Mouse (Mus musculus) small intestine, adult 2 months (tissue): ENCODE data around the gene Prune1.

Source experiments
- CTCF ChIP-seq: fragments of 200-500 bp; IDR thresholded peaks from 2 replicates; pipeline ENCODE4 v1.5.1; 2012; ENCODE audit warnings: low read depth, mild to moderate bottlenecking, control low read depth, inconsistent platforms, low read length, moderate library complexity, mixed read lengths; ENCODE audit not compliant: insufficient replicate concordance, insufficient read length; ENCODE audit errors: extremely low read depth
- POLR2A ChIP-seq: fragments of 200-500 bp; IDR thresholded peaks from 2 replicates; pipeline ENCODE4 v1.6.1; 2012; ENCODE audit warnings: low read depth, mild to moderate bottlenecking, control low read depth, inconsistent platforms, low read length, moderate library complexity

DNA sequence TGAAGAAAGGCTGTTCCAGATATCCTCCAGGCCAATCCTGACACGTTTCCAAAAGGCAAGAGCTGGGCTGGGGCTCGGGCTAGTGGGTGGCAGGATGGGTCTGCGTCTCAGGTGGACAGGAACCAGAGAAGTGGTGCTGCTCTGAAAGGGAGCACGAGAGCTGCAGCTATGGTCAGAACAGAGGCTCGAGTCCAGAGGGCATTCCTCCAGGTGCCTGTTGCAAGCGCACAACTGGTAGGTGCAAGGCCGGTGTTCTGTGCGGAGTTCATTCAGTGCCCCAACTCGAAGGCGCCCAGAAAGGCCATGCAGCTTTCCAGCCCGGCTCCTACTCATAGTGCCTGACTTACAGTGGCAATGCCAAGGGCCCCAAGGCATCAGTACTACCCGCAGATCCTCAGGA, 41.9 kb downstream of the Prune1 start:
- TF ChIP-seq POLR2A (no peak), CTCF (no peak)
